Mouse (Mus musculus) frontal cortex, postnatal 14 days (tissue): ENCODE measurements around the gene Hyal1.
A peak's percentile ranks its signal among the peaks of the same experiment; 100 is the strongest.

Experiments
- DNase-seq, 2 experiments: peaks; one replicate each; pipeline ENCODE4 v3.0.0; 2022; ENCODE audit warnings: low spot score in 2 of 2

Gene Hyal1

GRCm38 (mm10) chr9:107594281-107595062, 17.7 kb downstream of the Hyal1 start:
- no peak for DNase-seq

DNA sequence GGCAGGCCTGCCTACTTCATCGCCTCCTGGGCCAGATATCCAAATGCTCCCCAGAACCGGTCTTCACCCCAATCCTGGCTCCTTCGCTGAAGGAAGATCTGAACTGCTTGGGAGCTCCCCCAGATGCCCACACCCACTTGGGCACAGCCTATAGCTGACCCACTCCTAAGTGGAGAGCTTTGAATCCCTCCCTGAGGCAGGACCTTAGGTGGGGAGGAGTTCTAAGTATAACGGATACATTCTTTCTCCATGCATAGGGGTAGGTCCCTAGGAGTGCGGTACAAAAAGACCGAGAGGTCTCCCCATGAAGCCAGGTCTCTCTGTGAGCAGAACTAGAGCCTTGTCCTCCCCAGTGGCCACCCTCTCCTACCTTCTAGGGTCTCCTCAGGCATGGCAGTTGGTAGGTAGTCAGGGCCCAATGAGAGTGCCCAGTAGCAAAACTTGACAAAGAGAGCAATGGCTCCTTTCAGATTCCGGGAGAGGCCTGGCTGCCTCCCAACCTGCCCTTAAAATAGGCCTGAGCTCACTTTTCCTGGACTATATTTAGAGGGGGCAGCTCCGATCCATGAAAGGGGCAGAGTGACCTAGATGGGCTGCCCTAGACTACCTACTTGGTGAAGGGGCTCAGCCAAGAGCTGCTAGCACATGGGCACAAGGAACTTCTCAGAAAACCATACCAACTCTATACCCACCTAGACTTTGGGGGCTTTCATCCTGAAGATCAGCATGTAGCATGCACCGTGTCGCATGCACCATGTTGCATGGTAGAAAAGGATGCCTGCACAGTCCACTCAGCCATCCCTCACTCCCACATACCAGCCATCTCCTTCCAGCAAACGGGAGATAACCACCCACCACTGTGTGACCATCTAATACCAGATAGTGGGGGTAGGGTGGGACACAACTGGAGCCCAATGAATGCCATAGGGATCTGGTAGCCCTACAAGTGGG, 20.2 kb downstream of the Hyal1 start:
- no peak for DNase-seq

- no peak for DNase-seq
Observed at GRCm38 (mm10) chr9:107598385-107598784, 21.7 kb downstream of the Hyal1 start.

DNA sequence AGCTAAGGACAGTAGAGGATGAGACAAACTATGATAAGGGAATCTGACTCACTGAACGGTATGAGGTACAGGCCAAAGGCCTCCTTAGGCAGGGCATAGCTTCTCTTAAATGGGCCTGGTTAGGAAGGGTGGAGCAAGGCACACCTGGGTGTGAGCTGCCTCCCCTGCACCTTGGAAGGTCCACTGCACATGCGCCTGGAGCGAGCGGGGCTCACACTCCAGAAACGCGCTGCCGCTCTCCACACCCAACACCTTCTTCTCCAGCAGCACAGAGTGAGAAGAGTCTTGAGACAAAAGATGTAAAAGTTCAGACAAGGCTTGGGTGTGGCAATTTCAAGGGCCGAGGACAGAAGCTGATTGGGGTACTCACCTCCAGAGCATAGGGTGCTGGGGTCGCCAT, 22.7 kb downstream of the Hyal1 start:
- DNase-seq = no peak

GRCm38 (mm10) chr9:107599842-107600241, 23.1 kb downstream of the Hyal1 start:
- no peak for DNase-seq

- no peak for DNase-seq
Observed at GRCm38 (mm10) chr9:107600745-107601144, 24.0 kb downstream of the Hyal1 start.

GRCm38 (mm10) chr9:107601275-107601674, 24.5 kb downstream of the Hyal1 start:
- DNase-seq = no peak

- peak; percentile 81 to 93 for DNase-seq
Observed at GRCm38 (mm10) chr9:107602068-107602648, 25.4 kb downstream of the Hyal1 start.

DNA sequence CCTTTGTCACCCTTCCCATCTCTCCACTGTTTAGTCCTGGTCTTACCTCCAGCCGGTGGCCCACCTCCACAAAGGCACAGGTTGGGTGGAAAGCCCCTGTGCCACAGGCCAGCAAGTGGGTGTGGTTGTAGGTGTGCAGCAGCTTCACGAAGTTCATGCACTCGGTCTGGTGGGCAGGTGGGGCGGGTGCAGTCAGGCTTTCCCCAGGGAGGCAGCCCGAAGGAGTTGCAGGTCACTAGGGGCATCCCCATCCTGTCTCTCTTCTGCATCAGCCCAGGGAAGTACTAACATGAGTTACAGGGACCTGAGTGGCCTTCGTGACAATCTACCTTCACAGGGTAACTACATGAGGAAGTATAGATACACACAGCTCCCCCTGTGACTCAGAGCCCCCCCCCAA, 26.5 kb downstream of the Hyal1 start:
- no peak for DNase-seq

GRCm38 (mm10) chr9:107605041-107605661, 28.4 kb downstream of the Hyal1 start:
- DNase-seq = no peak

GRCm38 (mm10) chr9:107606591-107606990, 29.9 kb downstream of the Hyal1 start:
- no peak for DNase-seq

- DNase-seq = no peak
Observed at GRCm38 (mm10) chr9:107607036-107607435, 30.3 kb downstream of the Hyal1 start.

GRCm38 (mm10) chr9:107607653-107608245, 31.0 kb downstream of the Hyal1 start:
- DNase-seq = no peak

DNA sequence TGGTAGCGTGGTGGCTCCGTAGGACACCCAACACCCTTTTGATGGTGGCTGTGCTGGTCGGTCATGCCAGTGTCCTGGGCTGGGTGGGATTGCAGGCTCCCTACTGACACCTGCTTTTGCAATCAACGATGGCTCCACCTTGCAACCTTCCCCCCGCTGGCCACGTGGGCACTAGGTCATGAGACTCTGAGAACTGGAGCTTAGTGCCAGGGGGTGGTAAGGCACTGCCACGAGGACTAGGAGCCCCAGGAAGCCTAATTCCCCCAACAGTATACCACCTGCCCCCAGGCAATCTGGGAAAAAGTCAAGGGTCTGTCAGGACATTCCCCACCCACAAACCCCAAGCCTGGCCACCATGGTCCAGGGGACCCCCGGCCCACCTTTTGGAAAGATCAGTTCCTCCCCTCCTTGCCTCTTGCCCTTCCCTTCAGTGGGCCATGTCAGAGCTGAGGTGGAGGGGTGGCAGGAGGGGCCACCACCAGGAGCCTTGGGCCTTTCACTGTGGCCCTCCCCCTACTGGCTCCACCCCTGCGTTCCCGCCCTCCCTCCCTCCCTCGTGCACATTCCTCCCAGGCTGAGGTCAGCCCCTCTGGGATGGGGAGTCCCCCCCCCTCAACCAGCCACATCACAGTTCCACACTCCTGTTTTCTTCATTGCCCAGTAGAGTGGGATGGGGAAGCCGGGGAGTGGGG, 32.2 kb downstream of the Hyal1 start, which contains the start of gene Sema3b:
Sema3b (minus strand) TSS at position 489 of the 692 bp plus-strand sequence.
- DNase-seq = no peak

DNA sequence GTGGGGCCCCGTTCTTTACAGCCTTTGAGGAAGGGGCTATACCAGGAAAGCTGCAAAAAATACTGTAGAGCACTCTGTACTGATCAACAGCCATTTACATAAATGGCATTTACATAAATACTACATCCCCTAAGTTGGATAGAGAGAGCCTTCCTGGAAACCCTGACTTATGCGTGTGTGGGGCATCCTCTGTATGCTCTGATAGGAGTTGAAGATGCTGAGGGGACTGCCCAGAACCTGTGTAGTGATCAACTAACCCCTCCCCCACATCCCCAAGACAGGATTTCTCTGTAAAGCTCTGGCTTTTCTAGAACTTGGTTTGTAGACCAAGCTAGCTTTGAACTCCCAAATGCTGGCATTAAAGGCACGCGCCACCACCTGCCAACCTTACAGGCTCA, 32.7 kb downstream of the Hyal1 start:
- no peak for DNase-seq

DNA sequence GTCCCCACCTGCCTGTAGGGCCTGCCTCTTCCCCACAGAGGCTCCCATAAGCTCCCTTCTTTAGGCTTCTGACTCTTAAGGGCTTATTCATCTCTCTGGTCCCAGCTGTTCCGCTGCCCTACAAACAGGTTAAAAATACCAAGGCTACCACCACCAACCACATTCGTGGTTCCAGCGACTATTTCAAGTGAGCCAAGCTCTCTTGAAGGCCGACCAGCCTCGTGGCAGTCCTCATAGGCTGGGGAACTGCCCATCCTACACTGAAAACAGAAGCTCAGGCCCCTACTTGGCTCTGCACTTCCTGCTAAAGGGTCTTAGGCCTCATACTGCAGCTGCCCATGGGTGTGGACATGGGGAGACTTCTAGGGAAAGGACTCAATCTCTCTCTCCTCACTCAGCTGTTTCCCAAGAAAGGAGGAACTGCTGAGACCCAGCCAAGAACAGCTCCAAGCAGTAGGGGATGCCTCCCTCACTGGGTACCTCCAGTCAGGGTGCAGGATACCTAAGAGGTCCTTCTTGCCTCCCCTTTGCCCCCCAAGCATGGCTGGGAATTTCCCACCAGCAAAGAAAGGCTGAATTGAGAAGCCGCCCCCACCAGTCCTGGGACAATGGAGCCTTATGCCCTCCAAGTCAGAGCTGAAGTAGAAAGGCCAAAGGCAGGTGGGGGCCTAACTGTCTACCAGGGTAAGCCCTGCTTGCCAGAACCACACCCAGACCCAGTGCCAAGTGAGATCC, 34.9 kb downstream of the Hyal1 start:
- no peak for DNase-seq

- DNase-seq = peak; percentile 94 to 98
Observed at GRCm38 (mm10) chr9:107612191-107612944, 35.6 kb downstream of the Hyal1 start.

GRCm38 (mm10) chr9:107612945-107613569, 36.3 kb downstream of the Hyal1 start:
- no peak for DNase-seq

GRCm38 (mm10) chr9:107615035-107615434, 38.3 kb downstream of the Hyal1 start:
- no peak for DNase-seq
